Mouse (Mus musculus): ENCODE results near the gene Naglu.

Gene Naglu

DNA sequence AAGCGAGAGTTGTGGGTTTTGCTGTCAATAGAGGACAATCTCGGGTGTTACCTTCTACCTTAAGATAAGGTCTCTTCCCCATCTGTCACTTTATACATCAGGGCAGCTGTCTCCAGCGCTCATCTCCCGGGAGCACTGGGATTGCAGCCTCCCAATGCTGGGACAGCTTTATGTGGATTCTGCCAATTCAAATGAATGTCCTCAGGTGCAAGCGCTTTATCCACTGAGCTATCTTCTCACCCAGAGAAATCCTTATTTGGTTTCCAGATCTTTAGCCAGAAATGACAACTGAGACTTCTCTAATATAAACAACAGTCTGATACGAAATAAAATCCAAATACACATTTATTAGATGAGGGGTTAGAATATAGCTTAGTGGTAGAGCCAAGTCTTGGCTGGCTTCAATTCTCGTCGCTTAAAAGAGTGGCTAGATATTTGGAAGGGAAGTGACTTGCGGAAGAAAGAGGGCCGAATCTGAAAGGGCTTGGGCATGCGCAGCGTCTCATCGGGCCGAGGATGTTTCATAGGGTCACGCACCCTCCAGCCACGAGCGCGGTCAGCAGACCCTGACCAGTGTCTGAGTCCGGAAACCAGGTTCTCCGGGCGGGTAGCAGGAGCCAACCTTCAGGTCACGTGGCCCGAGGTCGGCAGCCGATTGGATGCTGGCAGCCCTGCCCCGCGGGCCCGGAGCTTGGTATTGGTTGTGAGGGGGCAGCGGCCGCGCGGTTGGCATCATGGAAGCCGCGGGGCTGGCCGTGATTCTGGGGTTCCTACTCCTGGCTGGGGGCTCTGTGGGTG, at the start of gene Naglu:
TSS of gene Naglu (plus strand) at position 622 of the 798 bp plus-strand sequence.
- peak; percentile 5; the same call in 1 of the 2 replicates for TF ChIP-seq GATA4 (IDR thresholded peaks at IDR 0.05; ENCODE audit: insufficient replicate concordance, low read length)

DNA sequence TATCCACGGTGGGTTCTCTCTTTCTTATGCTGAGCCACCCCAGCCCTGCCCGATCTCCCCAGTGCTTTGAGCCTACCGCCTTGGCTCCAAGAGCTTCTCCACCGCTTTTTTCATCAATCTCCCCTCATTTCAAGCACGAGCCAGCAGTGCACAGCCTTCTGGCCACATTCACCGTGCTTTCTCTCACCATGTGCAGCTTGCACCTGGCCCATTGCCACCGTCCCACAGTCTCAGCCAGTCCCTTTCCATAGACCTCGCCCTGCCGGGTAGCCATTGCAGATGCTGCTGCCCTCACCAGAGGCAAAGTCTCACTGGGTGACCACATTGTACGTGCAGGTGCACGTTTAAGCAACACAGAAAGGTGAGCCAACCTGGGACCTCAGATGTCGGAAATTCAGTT, 46.4 kb upstream of the Naglu start:
- TF ChIP-seq GATA4 (IDR thresholded peaks at IDR 0.05; ENCODE audit: insufficient replicate concordance, low read length): no peak

DNA sequence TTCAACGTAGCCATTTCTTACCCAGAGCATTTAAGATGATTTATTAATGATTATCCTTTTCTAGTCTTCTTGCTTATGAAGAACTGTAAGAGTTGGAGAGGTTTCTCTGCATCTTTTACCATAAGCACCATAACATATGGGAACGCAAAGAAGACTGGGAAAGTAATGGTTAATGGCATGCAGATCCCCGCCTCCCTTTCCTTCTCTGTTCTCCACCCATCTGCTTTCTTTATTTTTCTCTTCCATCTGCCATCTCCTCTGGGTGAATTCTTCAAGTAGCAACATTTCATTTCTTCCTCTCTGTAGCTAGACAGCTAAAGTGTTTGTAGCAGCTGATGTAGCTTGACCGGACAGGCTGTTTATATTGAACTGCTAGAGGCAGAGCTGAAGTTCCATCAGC, 45.8 kb upstream of the Naglu start:
- TF ChIP-seq GATA4 (IDR thresholded peaks at IDR 0.05; ENCODE audit: insufficient replicate concordance, low read length): no peak

DNA sequence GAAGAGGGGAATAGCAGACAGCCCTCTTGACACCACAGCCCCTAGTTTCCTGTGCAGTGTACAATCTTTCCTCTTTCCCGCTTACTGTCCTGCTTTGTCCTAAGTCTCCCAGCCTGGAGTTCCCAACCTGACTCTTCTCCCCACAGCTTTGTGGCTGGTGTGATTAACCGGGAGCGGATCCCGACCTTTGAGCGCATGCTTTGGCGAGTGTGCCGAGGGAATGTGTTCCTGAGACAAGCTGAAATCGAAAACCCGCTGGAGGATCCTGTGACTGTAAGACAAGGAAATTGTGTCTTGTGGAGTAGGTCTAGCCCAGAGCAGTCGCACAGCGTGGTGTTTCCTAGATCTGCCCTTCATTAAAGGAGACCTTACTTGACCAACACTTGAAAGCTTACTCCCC, 42.7 kb upstream of the Naglu start:
- no peak for TF ChIP-seq GATA4 (IDR thresholded peaks at IDR 0.05; ENCODE audit: insufficient replicate concordance, low read length)

DNA sequence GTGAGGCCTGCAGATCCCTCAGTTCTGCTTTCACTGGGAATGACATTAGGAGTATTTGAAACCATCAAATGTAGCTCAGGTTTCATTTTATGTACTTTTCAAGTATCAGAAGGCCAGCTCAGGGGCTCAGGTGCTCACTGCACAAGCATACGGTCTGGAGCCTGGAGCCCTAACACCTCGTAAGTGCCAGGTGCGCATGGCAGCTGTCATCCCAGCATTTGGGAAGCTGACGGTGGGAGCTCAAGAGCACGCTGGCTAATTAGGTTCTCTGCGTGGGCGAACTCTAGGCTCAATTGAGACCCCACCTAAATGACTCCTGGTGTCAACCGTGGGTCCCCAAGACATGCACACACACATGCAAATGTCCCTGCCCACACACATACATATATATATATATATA, 40.5 kb upstream of the Naglu start:
- TF ChIP-seq GATA4 (IDR thresholded peaks at IDR 0.05; ENCODE audit: insufficient replicate concordance, low read length): no peak

DNA sequence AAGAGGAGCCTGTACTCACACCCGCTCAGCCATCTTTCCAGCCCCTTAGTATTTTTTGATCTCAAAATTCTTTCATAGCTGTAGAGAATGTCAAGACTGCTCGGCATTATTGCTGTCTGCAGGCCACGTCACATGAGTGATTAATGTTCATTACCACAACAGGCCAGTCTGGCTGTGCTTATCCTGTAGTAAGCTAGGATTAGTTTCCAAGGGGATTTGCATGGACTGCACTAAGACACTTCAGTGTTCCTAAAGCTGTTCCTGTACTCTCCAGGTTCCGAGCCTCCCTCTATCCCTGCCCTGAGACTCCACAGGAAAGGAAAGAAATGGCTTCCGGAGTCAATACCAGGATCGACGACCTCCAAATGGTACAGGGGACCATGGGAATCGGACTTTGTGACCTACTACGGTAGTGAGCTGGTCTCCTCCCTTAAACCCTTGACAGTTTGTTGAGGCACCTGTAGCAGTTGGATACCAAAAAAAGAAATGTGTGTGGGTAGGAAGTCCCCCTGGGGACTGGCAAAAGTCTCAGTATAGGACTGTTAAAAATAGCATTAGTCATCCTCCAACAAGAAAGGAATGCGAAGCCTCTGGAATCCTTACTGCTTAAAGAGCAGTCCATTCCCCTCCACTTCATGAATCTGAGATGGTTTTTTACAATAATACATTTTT, 39.5 kb upstream of the Naglu start:
- no peak for TF ChIP-seq GATA4 (IDR thresholded peaks at IDR 0.05; ENCODE audit: insufficient replicate concordance, low read length)

DNA sequence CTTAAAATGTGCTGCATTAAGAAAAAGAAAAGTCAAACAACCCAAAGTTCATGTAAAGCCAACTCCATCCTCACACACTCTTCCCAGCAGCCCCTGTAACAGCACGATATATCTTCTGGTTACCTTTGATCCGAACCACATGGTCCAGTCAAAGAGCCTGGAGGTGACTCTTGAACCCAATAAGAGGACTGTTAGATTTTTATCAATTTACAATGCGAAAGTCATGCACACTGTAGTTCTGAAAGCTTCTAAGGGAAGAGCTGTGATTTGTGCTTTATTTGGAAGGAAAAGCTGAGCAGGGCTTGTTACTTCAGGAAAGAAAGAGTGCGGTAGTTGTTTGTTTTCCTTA, 39.0 kb upstream of the Naglu start:
- TF ChIP-seq GATA4 (IDR thresholded peaks at IDR 0.05; ENCODE audit: insufficient replicate concordance, low read length): no peak

DNA sequence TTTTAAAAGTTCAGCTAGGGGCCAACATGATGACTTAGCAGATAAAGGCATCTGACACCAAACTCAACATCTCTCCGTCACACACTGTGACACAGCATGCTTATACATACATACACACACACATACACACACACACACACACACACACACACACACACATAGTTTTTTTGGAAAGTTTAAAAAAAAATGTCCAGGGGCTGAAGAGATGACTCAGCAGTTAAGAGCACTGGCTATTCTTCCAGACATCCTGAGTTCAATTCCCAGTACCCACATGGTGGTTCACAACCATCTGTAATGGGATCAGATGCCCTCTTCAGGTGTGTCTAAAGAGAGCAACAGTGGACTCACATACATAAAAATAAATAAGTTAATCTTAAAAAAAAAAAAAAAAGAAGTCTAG, 38.3 kb upstream of the Naglu start:
- TF ChIP-seq GATA4 (IDR thresholded peaks at IDR 0.05; ENCODE audit: insufficient replicate concordance, low read length): no peak

DNA sequence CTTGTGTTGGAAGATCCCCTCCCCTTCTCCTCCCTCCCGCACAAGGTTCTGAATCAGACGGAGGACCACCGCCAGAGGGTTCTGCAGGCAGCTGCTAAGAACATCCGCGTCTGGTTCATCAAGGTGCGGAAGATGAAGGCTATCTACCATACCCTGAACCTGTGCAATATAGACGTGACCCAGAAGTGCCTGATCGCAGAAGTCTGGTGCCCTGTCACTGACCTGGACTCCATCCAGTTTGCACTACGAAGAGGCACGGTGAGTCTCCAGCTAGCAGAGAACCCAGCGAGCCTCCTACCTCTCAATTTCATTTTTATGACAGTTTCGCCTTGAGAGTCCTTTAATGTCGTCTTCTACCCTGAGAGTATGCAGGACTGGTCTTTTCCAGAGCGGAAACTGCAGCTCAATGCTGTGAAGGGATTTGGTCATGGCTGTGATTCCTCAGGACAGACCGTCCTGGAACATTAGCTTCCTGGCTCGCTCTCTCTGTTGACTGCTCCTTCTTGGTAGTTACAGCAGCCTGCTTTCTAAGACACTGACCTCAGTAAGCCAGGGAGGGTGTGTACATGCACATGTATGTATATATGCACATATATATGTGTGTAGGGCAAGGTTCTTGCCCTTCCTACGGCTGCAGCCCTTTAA, 35.8 kb upstream of the Naglu start:
- TF ChIP-seq GATA4 (IDR thresholded peaks at IDR 0.05; ENCODE audit: insufficient replicate concordance, low read length): no peak

DNA sequence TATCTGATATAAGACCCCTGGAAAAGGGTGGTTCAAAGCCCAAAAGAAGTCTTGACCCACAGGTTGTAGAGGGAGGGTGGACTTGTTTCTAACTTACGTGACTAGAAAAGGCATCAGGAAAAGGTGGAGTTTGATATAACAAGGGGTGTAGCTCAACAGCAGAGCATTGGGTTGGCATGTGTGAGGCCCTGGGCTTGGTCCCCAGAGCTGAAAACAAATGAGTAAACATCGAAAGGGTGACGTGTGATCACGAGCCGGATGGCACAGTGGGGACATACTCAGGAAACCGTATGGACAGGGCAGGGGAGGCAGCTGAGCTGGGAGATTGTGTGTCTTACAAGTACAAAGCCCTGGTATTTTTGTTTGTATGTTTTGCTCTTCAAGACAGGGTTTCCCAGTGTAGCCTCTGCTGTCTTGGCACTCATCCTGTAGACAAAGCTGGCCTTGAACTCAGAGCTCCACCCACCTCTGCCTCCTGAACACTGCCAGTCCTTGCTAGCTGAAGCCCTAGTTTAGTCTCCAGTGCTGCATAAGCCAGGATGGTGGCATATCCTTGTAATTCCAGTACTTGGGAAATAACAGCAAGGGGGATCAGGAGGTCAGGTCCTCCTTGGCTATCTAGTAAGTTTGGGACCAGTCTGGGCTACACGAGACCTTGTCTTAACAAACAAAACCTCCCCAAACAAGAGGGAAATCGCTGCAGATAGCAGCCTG, 35.0 kb upstream of the Naglu start:
- no peak for TF ChIP-seq GATA4 (IDR thresholded peaks at IDR 0.05; ENCODE audit: insufficient replicate concordance, low read length)

DNA sequence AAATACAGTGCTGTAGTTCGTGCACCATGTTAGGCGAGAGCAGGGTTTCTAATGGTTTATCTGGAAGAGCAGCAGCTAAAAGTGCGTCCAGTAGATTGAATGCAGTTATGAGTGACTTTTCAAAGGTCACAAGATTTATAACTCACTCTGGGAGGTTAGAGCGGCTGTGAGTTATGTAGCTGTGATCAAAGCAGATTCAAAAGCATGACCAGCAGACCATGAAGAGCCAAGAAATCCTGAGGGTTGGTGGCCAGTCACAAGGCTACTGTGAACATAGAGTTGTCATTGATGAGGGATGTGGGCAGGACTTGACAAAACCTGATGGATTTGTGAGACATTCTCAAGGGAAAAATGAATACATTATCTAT, 34.5 kb upstream of the Naglu start:
- TF ChIP-seq GATA4 (IDR thresholded peaks at IDR 0.05; ENCODE audit: insufficient replicate concordance, low read length): no peak

DNA sequence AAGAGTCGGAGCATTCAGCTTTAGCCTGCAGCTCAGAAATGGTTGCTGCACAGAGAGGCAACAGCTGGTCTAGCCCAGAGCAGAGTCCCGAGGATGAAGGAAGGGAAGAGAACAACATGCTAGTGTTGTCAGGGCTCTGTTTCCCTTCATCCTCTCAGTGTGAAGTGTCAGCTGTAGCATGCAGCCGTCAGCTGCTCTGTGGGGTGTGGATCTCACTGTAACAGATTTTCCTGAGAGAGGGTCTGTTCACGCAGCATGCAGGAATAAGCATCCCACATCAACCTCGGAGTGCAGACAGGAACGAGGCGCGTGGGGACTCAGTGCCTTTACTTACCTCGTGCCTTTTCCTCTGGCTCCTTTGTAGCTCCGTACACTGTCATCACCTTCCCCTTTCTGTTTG, 32.0 kb upstream of the Naglu start:
- no peak for TF ChIP-seq GATA4 (IDR thresholded peaks at IDR 0.05; ENCODE audit: insufficient replicate concordance, low read length)

DNA sequence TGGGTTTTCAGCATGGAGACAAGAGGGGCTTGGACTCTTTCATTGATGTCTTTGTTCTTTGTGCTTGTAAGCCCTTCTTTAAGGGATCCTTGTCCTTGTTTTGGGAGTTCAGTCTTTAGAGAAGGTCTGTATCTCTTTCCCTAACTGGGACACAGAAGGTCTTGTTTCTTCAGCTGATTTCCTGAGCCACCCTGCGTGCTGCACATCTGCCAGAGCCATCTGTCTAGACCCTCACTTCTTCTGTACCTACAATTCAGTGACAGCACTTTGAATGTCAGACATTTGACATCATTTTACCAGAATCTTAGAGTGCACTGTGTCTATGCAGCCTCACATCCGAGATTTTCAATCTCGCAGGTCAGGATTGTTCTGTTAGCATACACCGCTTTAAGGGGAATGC, 24.0 kb upstream of the Naglu start:
- TF ChIP-seq GATA4 (IDR thresholded peaks at IDR 0.05; ENCODE audit: insufficient replicate concordance, low read length): no peak

DNA sequence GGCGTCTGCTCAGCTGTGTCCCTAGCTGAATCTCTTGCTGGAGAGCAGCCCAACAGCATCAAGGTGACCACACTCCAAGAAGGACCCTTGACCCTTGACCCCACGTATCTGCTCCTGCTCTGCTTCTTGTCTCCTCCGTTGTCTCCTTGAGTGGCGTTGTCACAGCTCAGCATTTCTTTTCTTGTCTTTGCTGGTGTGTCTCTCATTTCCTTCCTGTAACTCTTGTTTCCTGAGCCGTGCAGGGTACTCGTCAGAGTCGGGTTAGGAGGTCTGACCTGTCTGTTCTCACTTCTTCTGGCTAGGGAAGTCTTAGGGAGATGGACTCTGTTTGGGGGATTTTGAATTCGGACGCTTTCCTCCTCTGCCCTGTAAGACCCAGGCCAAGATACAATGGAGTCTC, 23.4 kb upstream of the Naglu start:
- TF ChIP-seq GATA4 (IDR thresholded peaks at IDR 0.05; ENCODE audit: insufficient replicate concordance, low read length): peak; percentile 66; the same call in 1 of the 2 replicates

DNA sequence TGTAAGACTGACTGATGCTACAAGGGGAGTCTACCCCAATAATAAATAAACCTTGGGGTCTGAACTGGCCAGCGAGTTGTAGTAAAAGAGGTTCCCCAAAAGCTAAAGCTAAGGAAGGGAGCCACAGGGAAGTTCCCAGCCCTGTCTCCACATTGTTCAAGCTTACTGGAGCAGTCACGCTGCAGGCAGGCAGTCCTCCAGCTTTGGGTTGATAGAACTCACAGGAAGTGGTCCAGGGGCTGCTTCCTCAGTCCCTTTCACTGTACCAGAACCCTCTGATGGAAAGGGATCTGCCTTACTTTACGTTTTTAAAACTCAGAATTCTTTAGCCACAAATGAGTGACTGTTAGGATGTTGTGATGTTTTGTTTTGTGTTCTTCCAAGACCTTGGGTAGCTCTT, 22.3 kb upstream of the Naglu start:
- no peak for TF ChIP-seq GATA4 (IDR thresholded peaks at IDR 0.05; ENCODE audit: insufficient replicate concordance, low read length)

DNA sequence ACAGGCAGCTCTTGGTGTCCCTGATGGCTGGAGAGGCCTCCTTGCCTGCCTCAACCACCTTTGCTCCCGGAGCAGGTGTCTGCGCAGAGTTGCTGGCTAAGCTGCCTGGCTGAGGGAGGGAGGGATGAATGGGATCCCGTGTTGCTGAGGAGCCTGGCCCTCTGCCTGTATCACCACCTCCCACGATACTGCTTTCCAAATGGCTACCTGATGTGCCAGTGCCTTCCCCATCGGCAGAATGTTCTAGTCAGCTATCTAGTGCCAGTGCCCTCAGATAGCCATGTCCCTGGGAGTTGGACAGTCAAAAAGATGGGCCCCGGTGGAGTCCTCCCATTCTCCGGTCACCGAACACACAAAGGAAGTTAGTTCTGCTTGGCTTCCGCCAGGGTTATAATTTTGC, 19.5 kb upstream of the Naglu start:
- TF ChIP-seq GATA4 (IDR thresholded peaks at IDR 0.05; ENCODE audit: insufficient replicate concordance, low read length): no peak

Measured in liver, adult (tissue).